Comparison of ENCODE assay signal across 8 mouse cellular contexts in the genomic region with DNA sequence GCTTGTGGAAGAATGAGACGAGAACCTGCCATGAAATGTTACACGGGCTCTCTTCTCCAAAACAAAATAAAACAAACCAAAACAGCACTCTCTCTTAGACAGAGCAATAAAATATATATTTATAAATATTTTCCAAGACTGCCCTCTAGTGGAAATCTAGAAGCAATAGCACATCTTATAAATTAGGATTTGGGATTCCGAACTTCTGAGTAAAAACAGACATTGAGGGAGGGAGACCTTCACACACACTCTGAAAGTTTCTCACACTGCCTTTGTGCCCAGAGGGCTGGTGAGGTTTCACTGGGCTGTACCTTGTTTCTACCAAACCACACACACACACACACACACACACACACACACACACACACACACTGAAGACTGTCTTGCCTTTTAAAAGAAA.
DNase-seq lines count a peak whose midpoint lies in the region; ATAC-seq lines count a peak whose summit lies in the region.

No protein-coding gene starts in this region.

- peaks cover 33% of the 10 kb centered on the region for H3K4me1 ChIP-seq in embryonic facial prominence, embryonic 10.5 days
- peaks cover 19% of the 10 kb centered on the region for H3K4me1 ChIP-seq in hindbrain, embryonic 12.5 days
- H3K4me1 ChIP-seq in midbrain, embryonic 16.5 days (ENCODE audit: control insufficient read depth, insufficient read depth, low read length): no peaks in the 10 kb centered on the region

- no peaks in the 10 kb centered on the region for H3K27me3 ChIP-seq in embryonic facial prominence, embryonic 10.5 days (replicated peaks; ENCODE audit: low read depth, poor library complexity, severe bottlenecking)
- no peaks in the 10 kb centered on the region; the same call in 1 of the 2 replicates for H3K27me3 ChIP-seq in hindbrain, embryonic 12.5 days
- no peaks in the 10 kb centered on the region for H3K27me3 ChIP-seq in midbrain, embryonic 16.5 days (ENCODE audit: control insufficient read depth, insufficient read depth, low read depth, low read length)

- H3K9me3 ChIP-seq in embryonic facial prominence, embryonic 10.5 days: no peaks in the 10 kb centered on the region
- H3K9me3 ChIP-seq in hindbrain, embryonic 12.5 days (replicated peaks): no peaks in the 10 kb centered on the region
- no peaks in the 10 kb centered on the region for H3K9me3 ChIP-seq in midbrain, embryonic 16.5 days (replicated peaks; ENCODE audit: control insufficient read depth, low read length, poor library complexity, severe bottlenecking)

- H3K36me3 ChIP-seq in embryonic facial prominence, embryonic 10.5 days (replicated peaks): no peaks in the 10 kb centered on the region
- H3K36me3 ChIP-seq in hindbrain, embryonic 12.5 days: no peaks in the 10 kb centered on the region
- no peaks in the 10 kb centered on the region for H3K36me3 ChIP-seq in midbrain, embryonic 16.5 days (ENCODE audit: control insufficient read depth, insufficient read depth, low read length)

- ATAC-seq in hindbrain, embryonic 12.5 days (ENCODE audit: low FRiP score): peak; percentile 59
- peak; percentile 77 for ATAC-seq in midbrain, embryonic 16.5 days
- ATAC-seq in granulocyte monocyte progenitor cell, adult 5-6 weeks (replicated peaks; ENCODE audit: poor library complexity, severe bottlenecking): no peak

- DNase-seq in kidney, postnatal 10 days: peak; percentile 24
- no peak for DNase-seq in kidney, postnatal 25 days
- no peak for DNase-seq in embryonic facial prominence, embryonic 10.5 days (ENCODE audit: low spot score)
- DNase-seq in thymus, postnatal 36 days: no peak
- no peak for DNase-seq in urinary bladder, postnatal 14 days (ENCODE audit: low spot score)

- H3K9ac ChIP-seq in hindbrain, embryonic 12.5 days: no peak overlapping the region
- no peak overlapping the region for H3K9ac ChIP-seq in midbrain, embryonic 16.5 days (ENCODE audit: low read depth, low read length)

- H3K4me2 ChIP-seq in hindbrain, embryonic 12.5 days (replicated peaks): no peak overlapping the region
- no peak overlapping the region for H3K4me2 ChIP-seq in midbrain, embryonic 16.5 days (ENCODE audit: low read length)

- WGBS in embryonic facial prominence, embryonic 10.5 days: 34% methylated on average over 3 of the region's 3 CpGs
- 31% methylated on average over 3 of the region's 3 CpGs for WGBS in hindbrain, embryonic 12.5 days
- WGBS in midbrain, embryonic 16.5 days: 30% methylated on average over 3 of the region's 3 CpGs

- peak overlapping the region; percentile 73 for H3K27ac ChIP-seq in embryonic facial prominence, embryonic 10.5 days (replicated peaks)
- peak overlapping the region; percentile 77 for H3K27ac ChIP-seq in hindbrain, embryonic 12.5 days
- H3K27ac ChIP-seq in midbrain, embryonic 16.5 days (ENCODE audit: low read length): peak overlapping the region; percentile 66

- no peak overlapping the region for H3K4me3 ChIP-seq in embryonic facial prominence, embryonic 10.5 days
- H3K4me3 ChIP-seq in hindbrain, embryonic 12.5 days: no peak overlapping the region
- H3K4me3 ChIP-seq in midbrain, embryonic 16.5 days (ENCODE audit: low read depth, low read length): no peak overlapping the region
